Mouse (Mus musculus): ENCODE measurements at regions not wholly inside any gene's neighbourhood (a gene's known extent, or its start where the extent isn't known, plus 50 kb on each side); places are given as distances from the start of the nearest gene placed in this dataset.

DNA sequence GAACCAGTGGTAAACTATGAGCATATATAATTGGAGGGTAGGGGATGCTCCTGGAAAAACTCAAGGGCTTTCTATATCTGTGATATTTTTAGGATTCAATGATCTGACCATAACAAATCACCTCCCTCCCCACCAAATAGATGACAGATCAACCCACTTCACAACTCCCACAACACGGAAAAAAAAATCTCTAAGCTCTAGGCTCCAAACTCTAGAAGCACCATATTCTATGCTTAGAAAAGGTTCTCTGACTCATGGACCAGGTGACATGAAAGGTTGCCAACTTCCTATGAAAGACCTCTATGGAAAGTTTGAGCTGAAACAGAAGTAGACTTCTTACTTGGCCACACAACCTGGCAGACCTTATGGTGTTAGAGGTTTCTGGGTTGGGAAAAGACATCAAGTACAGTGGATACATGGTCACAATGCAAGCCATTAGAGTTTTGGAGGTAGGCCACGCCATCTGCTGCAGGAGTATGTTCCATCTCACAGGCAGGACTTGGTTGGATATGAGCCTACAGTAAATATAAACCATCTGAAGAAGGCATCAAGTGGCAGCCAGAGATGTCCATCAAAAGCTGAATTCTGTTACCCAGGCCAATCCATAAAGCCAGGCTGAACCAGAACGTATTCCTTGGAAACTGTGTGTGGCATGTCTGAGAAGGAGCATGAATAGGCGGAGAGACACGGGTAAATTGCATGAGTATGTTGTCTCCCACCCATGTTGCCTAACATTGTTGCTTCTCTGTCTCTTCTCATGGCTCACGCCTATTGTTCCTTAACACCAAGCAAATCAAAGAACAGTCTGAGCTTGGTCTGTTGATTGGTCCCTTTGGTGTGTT lies 257.2 kb downstream of the Gm9195 start:
- TF ChIP-seq CTCF (IDR thresholded peaks at IDR 0.05; ENCODE audit: low read depth, low read length), result no peak
- TF ChIP-seq GATA1 (IDR thresholded peaks at IDR 0.05; ENCODE audit: borderline replicate concordance, low read length), result no peak
- TF ChIP-seq POLR2AphosphoS5 (IDR thresholded peaks at IDR 0.05; ENCODE audit: insufficient replicate concordance, low read depth, low read length), result no peak
- TF ChIP-seq TAL1 (conservative IDR thresholded peaks at IDR 0.05; ENCODE audit: low read depth, low read length), result no peak
- no peak for TF ChIP-seq GATA2 (IDR thresholded peaks at IDR 0.05; ENCODE audit: borderline replicate concordance, low read depth, low read length)
